Mouse (Mus musculus) CH12.LX (cell line): Measurements from ENCODE around the gene Ssh2. TPM values are rescaled to one million over a fixed set of nuclear protein-coding genes. Genes with fewer than 3 reads are reported as not detected.
A peak's percentile ranks its signal among the peaks of the same experiment; 100 is the strongest.

Experiments
- DNase-seq: peaks from one replicate; pipeline ENCODE4 v3.0.0-alpha.2; 2013; ENCODE audit errors: extremely low read depth
- H3K27ac ChIP-seq: 2 replicates; pipeline ENCODE4 v1.5.1; 2012; ENCODE audit warnings: low read depth, mild to moderate bottlenecking, control low read depth, moderate library complexity; ENCODE audit not compliant: insufficient read depth
- H3K27me3 ChIP-seq: replicated peaks from 2 replicates; pipeline ENCODE3; 2012; ENCODE audit warnings: inconsistent platforms
- H3K36me3 ChIP-seq, 2 experiments: replicated peaks in 1 of 2; 2 replicates each; pipeline versions ENCODE3 to v1.6.1; 2012; ENCODE audit warnings: inconsistent platforms in 1 of 2, low read length in 1 of 2, mild to moderate bottlenecking in 1 of 2, mixed read lengths in 1 of 2, moderate library complexity in 1 of 2; ENCODE audit not compliant: control insufficient read depth in 1 of 2, insufficient read depth in 1 of 2
- H3K4me1 ChIP-seq, 2 experiments: 2 replicates each; pipeline ENCODE4 v1.6.1; 2012; ENCODE audit warnings: inconsistent platforms in 1 of 2, moderate library complexity in 1 of 2; ENCODE audit not compliant: insufficient read depth in 2 of 2, control insufficient read depth in 1 of 2
- H3K4me2 ChIP-seq: 2 replicates; pipeline ENCODE4 v1.6.1; 2012; ENCODE audit warnings: low read depth, mild to moderate bottlenecking, control low read depth; ENCODE audit not compliant: poor library complexity, insufficient read depth, severe bottlenecking
- H3K4me3 ChIP-seq, 3 experiments: fragments of 150-350 bp in 1 of 3; sonication (generic) in 1 of 3; replicated peaks in 1 of 3; 2 replicates each; pipeline versions ENCODE3 to v1.5.1; 2011 to 2012; ENCODE audit warnings: low read depth in 2 of 3, low read length in 2 of 3, mild to moderate bottlenecking in 2 of 3, moderate library complexity in 2 of 3, control low read depth in 1 of 3, improper control_type of control experiment in 1 of 3, inconsistent platforms in 1 of 3, mixed read lengths in 1 of 3; ENCODE audit not compliant: poor library complexity in 1 of 3
- H3K79me2 ChIP-seq: replicated peaks from 2 replicates; pipeline ENCODE4 v1.6.1; 2012; ENCODE audit warnings: mild to moderate bottlenecking, moderate library complexity; ENCODE audit not compliant: control insufficient read depth, poor library complexity, insufficient read depth, severe bottlenecking; ENCODE audit errors: extremely low read depth
- H3K9ac ChIP-seq: 2 replicates; pipeline ENCODE4 v1.6.1; 2012; ENCODE audit warnings: low read depth, mild to moderate bottlenecking, control low read depth, moderate library complexity; ENCODE audit not compliant: insufficient read depth
- H3K9me3 ChIP-seq: replicated peaks from 2 replicates; pipeline ENCODE3; 2012; ENCODE audit warnings: low read length, inconsistent platforms, mixed read lengths
- BHLHE40 ChIP-seq: IDR thresholded peaks from 2 replicates; pipeline ENCODE4 v1.6.1; 2011; ENCODE audit warnings: mild to moderate bottlenecking, low read depth, low read length, improper control_type of control experiment
- CHD1 ChIP-seq: IDR thresholded peaks from 2 replicates; pipeline ENCODE4 v1.6.1; 2012; ENCODE audit warnings: low read depth, low read length, improper control_type of control experiment, inconsistent platforms
- CTCF ChIP-seq, 2 experiments: IDR thresholded peaks in 1 of 2; conservative IDR thresholded peaks in 1 of 2; 2 replicates each; pipeline ENCODE4 v1.5.1; 2011 to 2012; ENCODE audit warnings: low read depth in 2 of 2, low read length in 2 of 2, improper control_type of control experiment in 1 of 2, inconsistent platforms in 1 of 2, mild to moderate bottlenecking in 1 of 2, moderate library complexity in 1 of 2
- E2F4 ChIP-seq: IDR thresholded peaks from 2 replicates; pipeline ENCODE4 v1.6.1; 2011; ENCODE audit warnings: low read depth, low read length, improper control_type of control experiment; ENCODE audit not compliant: insufficient replicate concordance
- EP300 ChIP-seq: IDR thresholded peaks from 2 replicates; pipeline ENCODE4 v1.6.1; 2011; ENCODE audit warnings: low read length, improper control_type of control experiment
- ETS1 ChIP-seq: conservative IDR thresholded peaks from 2 replicates; pipeline ENCODE4 v1.6.1; 2012; ENCODE audit warnings: low read depth, mild to moderate bottlenecking, inconsistent platforms, low read length, improper control_type of control experiment, moderate library complexity
- GABPA ChIP-seq: IDR thresholded peaks from 2 replicates; pipeline ENCODE4 v1.6.1; 2012; ENCODE audit warnings: low read depth, low read length, improper control_type of control experiment, inconsistent platforms; ENCODE audit not compliant: insufficient replicate concordance
- IRF4 ChIP-seq: IDR thresholded peaks from 2 replicates; pipeline ENCODE4 v1.6.1; 2014; ENCODE audit warnings: low read depth, mild to moderate bottlenecking, inconsistent platforms, low read length, improper control_type of control experiment
- JUN ChIP-seq: IDR thresholded peaks from 2 replicates; pipeline ENCODE4 v1.6.1; 2011; ENCODE audit warnings: low read depth, mild to moderate bottlenecking, low read length, improper control_type of control experiment, moderate library complexity; ENCODE audit not compliant: insufficient read depth
- JUND ChIP-seq: conservative IDR thresholded peaks from 2 replicates; pipeline ENCODE4 v1.6.1; 2011; ENCODE audit warnings: low read depth, low read length, improper control_type of control experiment
- KAT2A ChIP-seq: IDR thresholded peaks from 2 replicates; pipeline ENCODE4 v1.6.1; 2012; ENCODE audit warnings: low read length, improper control_type of control experiment, inconsistent platforms; ENCODE audit not compliant: insufficient replicate concordance
- MAFK ChIP-seq: IDR thresholded peaks from 2 replicates; pipeline ENCODE4 v1.6.1; 2011; ENCODE audit warnings: low read length, improper control_type of control experiment; ENCODE audit not compliant: insufficient replicate concordance
- MAX ChIP-seq: IDR thresholded peaks from 2 replicates; pipeline ENCODE4 v1.6.1; 2011; ENCODE audit warnings: low read length, improper control_type of control experiment
- MEF2A ChIP-seq: IDR thresholded peaks from 2 replicates; pipeline ENCODE4 v1.6.1; 2014; ENCODE audit warnings: low read depth, mild to moderate bottlenecking, inconsistent platforms, low read length, improper control_type of control experiment, borderline replicate concordance
- MXI1 ChIP-seq: IDR thresholded peaks from 2 replicates; pipeline ENCODE4 v1.6.1; 2011; ENCODE audit warnings: mild to moderate bottlenecking, low read depth, low read length, improper control_type of control experiment
- MYC ChIP-seq: IDR thresholded peaks from 2 replicates; pipeline ENCODE4 v1.6.1; 2011; ENCODE audit warnings: low read depth, mild to moderate bottlenecking, improper control_type of control experiment, low read length
- NRF1 ChIP-seq: IDR thresholded peaks from 2 replicates; pipeline ENCODE4 v1.6.1; 2014; ENCODE audit warnings: low read depth, mild to moderate bottlenecking, inconsistent platforms, low read length, improper control_type of control experiment, moderate library complexity
- PAX5 ChIP-seq: IDR thresholded peaks from 2 replicates; pipeline ENCODE4 v1.6.1; 2012; ENCODE audit warnings: low read length, inconsistent platforms, mixed read lengths
- POLR2A ChIP-seq: IDR thresholded peaks from 2 replicates; pipeline ENCODE4 v1.6.1; 2011; ENCODE audit warnings: low read depth, mild to moderate bottlenecking, improper control_type of control experiment, low read length
- POLR2AphosphoS2 ChIP-seq: IDR thresholded peaks from 2 replicates; pipeline ENCODE4 v1.6.1; 2011; ENCODE audit warnings: low read depth, low read length, improper control_type of control experiment
- RAD21 ChIP-seq: IDR thresholded peaks from 2 replicates; pipeline ENCODE4 v1.6.1; 2011; ENCODE audit warnings: low read depth, mild to moderate bottlenecking, low read length, improper control_type of control experiment, moderate library complexity
- SMC3 ChIP-seq: IDR thresholded peaks from 2 replicates; pipeline ENCODE4 v1.6.1; 2011; ENCODE audit warnings: low read depth, low read length, improper control_type of control experiment
- TCF12 ChIP-seq: IDR thresholded peaks from 2 replicates; pipeline ENCODE4 v1.6.1; 2014; ENCODE audit warnings: low read depth, mild to moderate bottlenecking, inconsistent platforms, low read length, improper control_type of control experiment
- USF2 ChIP-seq: conservative IDR thresholded peaks from 2 replicates; pipeline ENCODE4 v1.6.1; 2011; ENCODE audit warnings: low read depth, low read length, improper control_type of control experiment
- ZC3H11A ChIP-seq: IDR thresholded peaks from 2 replicates; pipeline ENCODE4 v1.6.1; 2012; ENCODE audit warnings: low read depth, mild to moderate bottlenecking, inconsistent platforms, low read length, improper control_type of control experiment
- ZMIZ1 ChIP-seq: IDR thresholded peaks from 2 replicates; pipeline ENCODE4 v1.6.1; 2012; ENCODE audit warnings: low read depth, mild to moderate bottlenecking, inconsistent platforms, low read length, improper control_type of control experiment
- dilution Hi-C: fragments of 300-500 bp; cut with MboI; formaldehyde crosslinking; loops from 2 replicates; pipeline ENCODE4 v1.14.3; 2020; ENCODE audit warnings: low sequenced_read_pairs; ENCODE audit not compliant: extremely low pct_unique_long_range_greater_than_20kb, extremely low pct_ligation_motif_present
- in situ Hi-C: fragments of 300-500 bp; cut with MboI; formaldehyde crosslinking; loops from 3 replicates; pipeline ENCODE4 v1.14.3; 2019; ENCODE audit warnings: low sequenced_read_pairs, low pct_ligation_motif_present, low pct_unique_long_range_greater_than_20kb, mixed read lengths
- polyA plus RNA-seq: library from polyadenylated mRNA; unstranded; fragments of >175 nt; gene quantifications from 2 replicates; pipeline ENCODE4 v1.2.1, GENCODE M21; 2012; ENCODE audit warnings: low read depth; ENCODE audit not compliant: insufficient read length
- total RNA-seq, 2 experiments: library from RNA; depleted of rRNA; stranded (reverse); fragments of 300-350 nt in 1 of 2; fragments of >200 nt in 1 of 2; gene quantifications; 2 replicates each; pipeline ENCODE4 v1.2.3; 2012 to 2014

Gene Ssh2
- total and polyA plus RNA-seq, 3 experiments: 5.9 to 14.6 (median 6.3) TPM

GRCm38 (mm10) chr11:77179771-77180170 lies 36.3 kb upstream of the Ssh2 start:
- H3K4me2 ChIP-seq: no peak overlapping the region
- no peak overlapping the region for H3K4me3 ChIP-seq
- in situ Hi-C loops (no loop called here), dilution Hi-C loops (no loop called here)
- H3K27me3 ChIP-seq: no peaks in the 10 kb centered on the region
- no peaks in the 10 kb centered on the region for H3K36me3 ChIP-seq
- no peak overlapping the region for H3K27ac ChIP-seq
- no peak for DNase-seq
- H3K9me3 ChIP-seq: no peaks in the 10 kb centered on the region
- peaks cover 0 to 5% of the 10 kb centered on the region in 2 experiments; a peak in 2 of 4 replicates for H3K4me1 ChIP-seq
- no peak for TF ChIP-seq PAX5
- TF ChIP-seq CTCF (conservative IDR thresholded peaks at IDR 0.05 in 1 of 2, IDR thresholded peaks at IDR 0.05 in 1 of 2; ENCODE audit: low read depth in 2 of 2, low read length in 2 of 2): no peak
- no peaks in the 10 kb centered on the region for H3K79me2 ChIP-seq
- H3K9ac ChIP-seq: no peak overlapping the region

DNA sequence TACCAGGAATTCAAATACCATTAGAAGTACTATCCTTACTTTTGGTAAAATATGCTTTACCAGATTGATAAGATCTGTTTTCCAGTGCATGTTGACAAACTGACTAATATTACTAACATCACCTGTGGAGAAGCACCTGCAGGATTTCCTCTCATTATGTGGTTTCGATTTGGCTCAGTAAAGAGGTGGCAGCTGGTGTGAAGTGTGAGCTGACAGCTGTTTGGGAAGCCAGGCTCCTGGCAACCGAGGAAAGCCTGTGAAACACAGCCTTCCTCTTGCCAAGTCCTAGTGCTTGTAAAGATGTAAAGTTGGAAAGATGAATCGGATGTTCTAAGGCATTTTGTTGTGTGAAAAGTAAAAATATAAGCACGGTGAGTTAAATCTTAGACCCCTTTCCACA lies 35.2 kb upstream of the Ssh2 start:
- no peak overlapping the region for H3K27ac ChIP-seq
- no peaks in the 10 kb centered on the region for H3K79me2 ChIP-seq
- dilution Hi-C loops: no loop called here
- H3K9ac ChIP-seq: no peak overlapping the region
- no peak overlapping the region for H3K4me3 ChIP-seq
- no peaks in the 10 kb centered on the region for H3K36me3 ChIP-seq
- no peak for DNase-seq
- no peak for TF ChIP-seq CHD1
- TF ChIP-seq CTCF (conservative IDR thresholded peaks at IDR 0.05 in 1 of 2, IDR thresholded peaks at IDR 0.05 in 1 of 2; ENCODE audit: low read depth in 2 of 2, low read length in 2 of 2): no peak
- TF ChIP-seq JUND: no peak
- no peak for TF ChIP-seq RAD21
- TF ChIP-seq ETS1: 0 out of 2 replicates have a peak, but pooled peaks have one; percentile 34
- no peak for TF ChIP-seq MEF2A
- TF ChIP-seq E2F4: no peak
- TF ChIP-seq BHLHE40: peak; percentile 60
- TF ChIP-seq POLR2A: no peak
- TF ChIP-seq PAX5: no peak
- TF ChIP-seq GABPA: no peak
- peak; percentile 44; the same call in 1 of the 2 replicates for TF ChIP-seq EP300
- TF ChIP-seq TCF12: peak; percentile 69
- TF ChIP-seq ZMIZ1: no peak
- TF ChIP-seq IRF4: no peak
- no peak for TF ChIP-seq MYC
- TF ChIP-seq MAFK: no peak
- no peak for TF ChIP-seq ZC3H11A
- no peak for TF ChIP-seq JUN
- no peak for TF ChIP-seq USF2
- no peak for TF ChIP-seq MXI1
- TF ChIP-seq NRF1: no peak
- TF ChIP-seq SMC3: no peak
- no peak for TF ChIP-seq KAT2A
- no peak for TF ChIP-seq POLR2AphosphoS2
- no peak for TF ChIP-seq MAX
- no peak overlapping the region for H3K4me2 ChIP-seq
- H3K4me1 ChIP-seq: peaks cover 0 to 9% of the 10 kb centered on the region in 2 experiments; a peak in 2 of 4 replicates
- in situ Hi-C loops: no loop called here
- no peaks in the 10 kb centered on the region for H3K9me3 ChIP-seq
- H3K27me3 ChIP-seq: no peaks in the 10 kb centered on the region
